Mouse (Mus musculus) thymus, adult 2 months (tissue): Measurements from ENCODE around the gene Map3k9.

Source experiments
- CTCF ChIP-seq: fragments of 200-500 bp; IDR thresholded peaks from 2 replicates; pipeline ENCODE4 v1.5.1; 2012; ENCODE audit warnings: mild to moderate bottlenecking, control low read depth, low read length, moderate library complexity, borderline replicate concordance; ENCODE audit not compliant: control insufficient read depth, poor library complexity, insufficient read depth; ENCODE audit errors: extremely low read depth
- POLR2A ChIP-seq: fragments of 200-500 bp; IDR thresholded peaks from 2 replicates; pipeline ENCODE4 v1.6.1; 2012; ENCODE audit warnings: mild to moderate bottlenecking, low read length, control low read depth, moderate library complexity; ENCODE audit not compliant: control insufficient read depth, poor library complexity, insufficient read depth; ENCODE audit errors: extremely low read depth

GRCm38 (mm10) chr12:81817126-81817505, 36.1 kb upstream of the Map3k9 start:
- no peak for TF ChIP-seq CTCF
- no peak for TF ChIP-seq POLR2A
